Comparison of ENCODE assay signal across 7 mouse cellular contexts in genomic region chr11:82907651-82908607, GRCm38 (mm10). TPM values are rescaled to one million over a fixed set of nuclear protein-coding genes. Genes with fewer than 3 reads are reported as not detected.
DNase-seq lines count a peak whose midpoint lies in the region; ATAC-seq lines count a peak whose summit lies in the region.

Gene Nle1 (minus strand): TSS chr11:82908411.

- no peaks in the 10 kb centered on the region for H3K4me1 ChIP-seq in embryonic facial prominence, embryonic 11.5 days (ENCODE audit: control insufficient read depth, insufficient read depth, low read length)
- peaks cover 4% of the 10 kb centered on the region; the same call in 1 of the 2 replicates for H3K4me1 ChIP-seq in limb, embryonic 11.5 days (ENCODE audit: control insufficient read depth, insufficient read depth, low read length)
- H3K4me1 ChIP-seq in midbrain, embryonic 14.5 days (ENCODE audit: control insufficient read depth, insufficient read depth, low read length): peaks cover 7% of the 10 kb centered on the region

- no peaks in the 10 kb centered on the region for H3K9me3 ChIP-seq in embryonic facial prominence, embryonic 11.5 days (replicated peaks; ENCODE audit: control insufficient read depth, low read length)
- H3K9me3 ChIP-seq in limb, embryonic 11.5 days (ENCODE audit: control insufficient read depth, low read length): no peaks in the 10 kb centered on the region
- no peaks in the 10 kb centered on the region for H3K9me3 ChIP-seq in midbrain, embryonic 14.5 days (ENCODE audit: control insufficient read depth, low read length)

- no peak within 1 kb of the TSS for H3K27ac ChIP-seq in embryonic facial prominence, embryonic 11.5 days (replicated peaks; ENCODE audit: low read depth, low read length)
- H3K27ac ChIP-seq in limb, embryonic 11.5 days (replicated peaks; ENCODE audit: low read depth, low read length): no peak within 1 kb of the TSS
- 0 out of 2 replicates have a peak within 1 kb of the TSS, but pooled peaks have one; percentile 45 for H3K27ac ChIP-seq in midbrain, embryonic 14.5 days (replicated peaks; ENCODE audit: low read depth, low read length)

- no peaks in the 10 kb centered on the region for H3K27me3 ChIP-seq in embryonic facial prominence, embryonic 11.5 days (ENCODE audit: control insufficient read depth, insufficient read depth, low read length)
- no peaks in the 10 kb centered on the region for H3K27me3 ChIP-seq in limb, embryonic 11.5 days (ENCODE audit: control insufficient read depth, insufficient read depth, low read length)
- no peaks in the 10 kb centered on the region for H3K27me3 ChIP-seq in midbrain, embryonic 14.5 days (ENCODE audit: control insufficient read depth, insufficient read depth, low read length)

- H3K4me2 ChIP-seq in embryonic facial prominence, embryonic 11.5 days (ENCODE audit: low read depth, low read length): peak within 1 kb of the TSS; percentile 81
- H3K4me2 ChIP-seq in limb, embryonic 11.5 days (ENCODE audit: low read depth, severe bottlenecking): peak within 1 kb of the TSS; percentile 79
- H3K4me2 ChIP-seq in midbrain, embryonic 14.5 days (ENCODE audit: low read length): peak within 1 kb of the TSS; percentile 70

- H3K36me3 ChIP-seq in embryonic facial prominence, embryonic 11.5 days (replicated peaks; ENCODE audit: control insufficient read depth, insufficient read depth, low read depth, low read length): no peaks in the 10 kb centered on the region; the same call in 1 of the 2 replicates
- peaks cover 14% of the 10 kb centered on the region; the same call in 1 of the 2 replicates for H3K36me3 ChIP-seq in limb, embryonic 11.5 days (ENCODE audit: control insufficient read depth, insufficient read depth, low read length)
- H3K36me3 ChIP-seq in midbrain, embryonic 14.5 days (ENCODE audit: control insufficient read depth, insufficient read depth, low read length): peaks cover 36% of the 10 kb centered on the region

- ATAC-seq in embryonic facial prominence, embryonic 11.5 days (replicated peaks; ENCODE audit: insufficient number of reproducible peaks, low FRiP score, low TSS enrichment, low read depth): peak; percentile 66
- peak; percentile 42; the same call in 1 of the 2 replicates for ATAC-seq in limb, embryonic 11.5 days (ENCODE audit: insufficient number of reproducible peaks, low FRiP score, low TSS enrichment, low read depth)
- peak; percentile 77; the same call in 1 of the 2 replicates for ATAC-seq in midbrain, embryonic 14.5 days (ENCODE audit: low FRiP score, low TSS enrichment)

- peak within 1 kb of the TSS; percentile 83 for H3K4me3 ChIP-seq in embryonic facial prominence, embryonic 11.5 days (ENCODE audit: low read depth, low read length)
- peak within 1 kb of the TSS; percentile 90 for H3K4me3 ChIP-seq in limb, embryonic 11.5 days (ENCODE audit: low read depth, low read length)
- peak within 1 kb of the TSS; percentile 77 for H3K4me3 ChIP-seq in midbrain, embryonic 14.5 days (replicated peaks; ENCODE audit: low read depth, low read length)

- WGBS in embryonic facial prominence, embryonic 11.5 days: 2% methylated on average over 73 of the region's 73 CpGs
- 2% methylated on average over 73 of the region's 73 CpGs for WGBS in limb, embryonic 11.5 days
- 1% methylated on average over 73 of the region's 73 CpGs for WGBS in midbrain, embryonic 14.5 days

- DNase-seq in adrenal gland, postnatal 14 days: peak; percentile 97
- peak; percentile 95 for DNase-seq in embryonic facial prominence, embryonic 11.5 days (ENCODE audit: low spot score)
- peak; percentile 99 for DNase-seq in heart, adult 11 months
- peak; percentile 93 for DNase-seq in kidney, adult 18-20 months
- DNase-seq in limb, embryonic 11.5 days (ENCODE audit: low spot score): peak; percentile 99
- DNase-seq in midbrain, embryonic 14.5 days: peak; percentile 96
- peak; percentile 82 to 96 for DNase-seq in spleen, adult 18-20 months

- peak within 1 kb of the TSS; percentile 86 for H3K9ac ChIP-seq in embryonic facial prominence, embryonic 11.5 days (replicated peaks; ENCODE audit: low read length)
- peak within 1 kb of the TSS; percentile 75 for H3K9ac ChIP-seq in limb, embryonic 11.5 days (ENCODE audit: low read length)
- peak within 1 kb of the TSS; percentile 85 for H3K9ac ChIP-seq in midbrain, embryonic 14.5 days (replicated peaks; ENCODE audit: low read length)

RNA-seq across cellular contexts. Expression of gene Nle1, which starts in this region (rescaled TPM):
- total RNA-seq in adrenal gland, postnatal 14 days (2021): 17.7 and 26.5 TPM in 2 replicates
- polyA plus RNA-seq in embryonic facial prominence, embryonic 11.5 days (2014; fragmentation: Nextera tagmentation; extraction: Ambion mirVana): 23.2 and 33.7 TPM in 2 replicates
- polyA plus RNA-seq in limb, embryonic 11.5 days (2014; fragmentation: Nextera tagmentation; extraction: Ambion mirVana): 31.2 and 38.6 TPM in 2 replicates
- polyA plus RNA-seq in midbrain, embryonic 14.5 days (2014; fragmentation: Nextera tagmentation; extraction: Ambion mirVana): 24.8 and 28.0 TPM in 2 replicates
